Mouse (Mus musculus): ENCODE measurements around the gene Peli1. TPM values are rescaled to one million over a fixed set of nuclear protein-coding genes. Genes with fewer than 3 reads are reported as not detected.
"Not testable (repeated sequence)": the region's sequence is repeated elsewhere in the genome, so short reads cannot be mapped to it uniquely, and the experiment has no call there.

Gene Peli1
- polyA plus RNA-seq, 1 experiment from 2014 or later = 63.9 TPM

DNA sequence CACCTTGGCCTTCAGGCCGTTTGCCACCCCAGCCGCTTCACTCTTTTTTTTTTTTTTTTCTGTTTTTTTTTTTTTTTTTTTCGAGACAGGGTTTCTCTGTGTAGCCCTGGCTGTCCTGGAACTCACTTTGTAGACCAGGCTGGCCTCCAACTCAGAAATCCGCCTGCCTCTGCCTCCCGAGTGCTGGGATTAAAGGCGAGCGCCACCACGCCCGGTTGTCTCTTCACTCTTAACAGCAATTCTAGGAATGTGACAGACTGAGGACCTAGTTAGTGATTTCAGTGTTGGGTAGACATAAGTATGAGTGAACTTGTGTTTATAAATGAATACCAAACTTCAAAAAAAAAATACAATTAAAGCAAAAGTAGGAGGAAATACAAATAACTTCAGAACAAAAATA, 88.8 kb downstream of the Peli1 start:
- not testable (repeated sequence) for H3K36me3 ChIP-seq (replicated peaks); H3K9me3 ChIP-seq; H3K27ac ChIP-seq (replicated peaks); DNase-seq (ENCODE audit: low spot score); H3K27me3 ChIP-seq (replicated peaks; ENCODE audit: low read depth, poor library complexity, severe bottlenecking); H3K4me1 ChIP-seq; H3K4me3 ChIP-seq
- 86% methylated on average over 9 of the region's 9 CpGs for WGBS

DNA sequence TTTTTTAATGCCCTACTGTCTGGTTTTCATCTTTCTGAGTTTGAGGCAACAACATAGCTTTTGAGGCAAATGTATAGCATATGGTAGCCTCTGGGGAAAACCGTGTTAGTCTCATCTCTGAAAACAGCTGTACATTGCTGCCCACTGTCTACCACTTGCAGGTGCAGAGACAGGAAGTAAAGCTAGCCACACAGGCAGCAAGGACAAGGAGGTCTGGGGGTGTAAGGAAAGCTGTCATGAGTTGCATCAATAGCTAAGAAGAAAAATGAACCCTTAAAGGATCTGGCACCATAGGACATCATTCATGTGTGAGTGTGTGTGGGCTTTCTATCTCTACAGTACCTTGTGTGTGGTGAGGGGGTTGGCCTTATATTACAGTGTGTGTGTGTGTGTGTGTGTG, 89.6 kb downstream of the Peli1 start:
- Histone ChIP-seq H3K27me3 (replicated peaks; ENCODE audit: low read depth, poor library complexity, severe bottlenecking) (no peaks in the 10 kb centered on the region), H3K4me3 (no peak overlapping the region), H3K4me1 (peaks cover 3% of the 10 kb centered on the region; the same call in 1 of the 2 replicates), H3K36me3 (replicated peaks) (no peaks in the 10 kb centered on the region), H3K9me3 (no peaks in the 10 kb centered on the region), H3K27ac (replicated peaks) (no peak overlapping the region)
- 56% methylated on average over 1 of the region's 1 CpGs for WGBS
- no peak for DNase-seq (ENCODE audit: low spot score)

DNA sequence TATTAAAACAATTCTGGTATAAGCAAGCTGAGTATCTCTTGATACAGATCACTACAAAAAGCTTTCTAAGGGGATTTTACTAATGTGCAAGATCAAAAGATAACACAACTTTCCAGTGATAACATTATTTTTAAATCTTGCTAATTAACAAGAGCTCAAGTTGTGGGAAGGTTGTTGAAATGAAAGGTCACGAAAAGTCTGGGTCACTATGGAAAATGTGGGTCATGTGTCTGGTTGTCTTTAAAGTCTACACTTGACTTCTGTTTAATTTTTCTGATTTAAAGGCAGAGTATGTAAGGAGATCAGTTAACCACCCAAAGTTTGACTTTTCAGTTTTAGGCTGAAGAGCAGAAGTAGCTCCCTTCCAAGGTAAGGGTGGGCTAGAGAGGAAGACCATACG, 90.5 kb downstream of the Peli1 start:
- 75% methylated on average over 2 of the region's 2 CpGs for WGBS
- Histone ChIP-seq H3K27ac (replicated peaks) (no peak overlapping the region), H3K4me3 (no peak overlapping the region), H3K27me3 (replicated peaks; ENCODE audit: low read depth, poor library complexity, severe bottlenecking) (no peaks in the 10 kb centered on the region), H3K9me3 (no peaks in the 10 kb centered on the region), H3K4me1 (peaks cover 3% of the 10 kb centered on the region; the same call in 1 of the 2 replicates), H3K36me3 (replicated peaks) (no peaks in the 10 kb centered on the region)
- DNase-seq (ENCODE audit: low spot score) = no peak

DNA sequence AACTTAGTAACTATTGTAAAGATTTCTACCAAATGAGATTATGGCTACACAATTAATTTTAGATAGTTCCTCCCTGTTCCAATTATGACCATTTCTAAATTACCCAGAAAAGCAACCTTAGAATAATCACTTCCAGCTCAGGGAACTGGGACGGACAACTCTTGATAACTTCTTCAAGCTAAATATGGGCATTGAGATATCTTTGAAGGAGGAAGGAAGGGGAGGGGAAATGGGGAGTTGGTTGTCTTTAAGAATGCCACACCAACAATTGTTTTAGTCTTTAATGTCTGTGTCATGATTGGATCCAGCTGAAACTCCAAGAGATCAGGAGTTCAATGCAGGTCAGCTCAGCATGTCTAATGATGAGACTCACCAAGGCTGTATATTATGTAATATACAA, 91.6 kb downstream of the Peli1 start:
- Histone ChIP-seq H3K27me3 (replicated peaks; ENCODE audit: low read depth, poor library complexity, severe bottlenecking) (no peaks in the 10 kb centered on the region), H3K36me3 (replicated peaks) (no peaks in the 10 kb centered on the region), H3K9me3 (no peaks in the 10 kb centered on the region), H3K4me1 (peaks cover 3% of the 10 kb centered on the region; the same call in 1 of the 2 replicates), H3K27ac (replicated peaks) (no peak overlapping the region), H3K4me3 (no peak overlapping the region)
- DNase-seq (ENCODE audit: low spot score) = no peak
- WGBS = 43% methylated on average over 1 of the region's 1 CpGs

DNA sequence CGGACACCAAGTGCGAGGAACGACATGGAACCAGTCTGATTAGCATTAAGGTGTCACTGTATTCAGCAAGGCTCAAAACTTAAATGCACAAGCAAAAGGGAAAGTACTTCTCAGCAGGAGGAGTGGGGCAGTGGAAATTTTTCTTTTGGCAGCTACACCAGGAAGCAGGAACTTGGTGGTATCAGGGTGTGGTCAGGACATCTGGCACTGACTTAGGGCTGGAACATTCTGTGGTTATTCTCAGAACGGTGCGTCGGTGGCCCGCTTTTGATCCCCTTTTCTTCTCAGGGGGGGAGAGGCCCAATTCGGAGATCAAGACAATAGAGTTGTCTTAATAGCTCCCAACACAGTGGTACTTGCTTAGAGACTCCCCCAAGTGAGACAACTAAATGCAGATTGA, 100.7 kb downstream of the Peli1 start:
- H3K27me3 ChIP-seq (replicated peaks; ENCODE audit: low read depth, poor library complexity, severe bottlenecking); DNase-seq (ENCODE audit: low spot score); H3K4me1 ChIP-seq; H3K27ac ChIP-seq (replicated peaks); H3K9me3 ChIP-seq; H3K4me3 ChIP-seq; H3K36me3 ChIP-seq (replicated peaks): not testable (repeated sequence)
- WGBS = 88% methylated on average over 8 of the region's 8 CpGs

DNA sequence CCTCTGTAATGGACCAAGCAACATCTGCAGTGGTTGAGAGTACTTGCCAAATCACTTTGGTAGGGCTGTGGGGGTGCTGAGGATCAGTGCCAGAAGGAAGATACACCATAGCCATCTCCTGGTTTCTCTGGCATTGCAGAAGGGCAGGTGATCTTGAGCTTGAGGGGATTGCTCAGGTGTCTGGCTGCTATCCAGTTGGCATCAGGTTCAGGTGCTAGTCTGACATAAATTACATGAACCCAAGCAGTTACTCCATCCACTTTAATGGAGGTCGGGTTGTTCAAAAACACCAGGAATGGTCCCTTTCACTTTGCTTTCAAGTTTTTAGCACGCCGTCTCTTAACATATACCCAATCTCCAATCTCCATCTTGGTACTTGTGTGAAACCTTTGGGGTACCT, 103.8 kb downstream of the Peli1 start:
- 96% methylated on average over 3 of the region's 3 CpGs for WGBS
- H3K36me3 ChIP-seq (replicated peaks) = no peaks in the 10 kb centered on the region
- H3K27me3 ChIP-seq (replicated peaks; ENCODE audit: low read depth, poor library complexity, severe bottlenecking) = no peaks in the 10 kb centered on the region

More for the DNA sequence above, 103.8 kb downstream of the Peli1 start:
- H3K9me3 ChIP-seq = no peaks in the 10 kb centered on the region
- H3K4me3 ChIP-seq = no peak overlapping the region
- DNase-seq (ENCODE audit: low spot score) = no peak
- H3K4me1 ChIP-seq = no peaks in the 10 kb centered on the region
- H3K27ac ChIP-seq (replicated peaks) = no peak overlapping the region

Other genes with a start within 250 kb of the Peli1 start
- 12.1 and 12.9 TPM in 2 replicates for gene Vps54, start 148.0 kb downstream of the Peli1 start, polyA plus RNA-seq (2016; fragmentation: Nextera tagmentation; extraction: Ambion mirVana)